Comparison of ENCODE assay signal across 8 mouse cellular contexts in the genomic region with DNA sequence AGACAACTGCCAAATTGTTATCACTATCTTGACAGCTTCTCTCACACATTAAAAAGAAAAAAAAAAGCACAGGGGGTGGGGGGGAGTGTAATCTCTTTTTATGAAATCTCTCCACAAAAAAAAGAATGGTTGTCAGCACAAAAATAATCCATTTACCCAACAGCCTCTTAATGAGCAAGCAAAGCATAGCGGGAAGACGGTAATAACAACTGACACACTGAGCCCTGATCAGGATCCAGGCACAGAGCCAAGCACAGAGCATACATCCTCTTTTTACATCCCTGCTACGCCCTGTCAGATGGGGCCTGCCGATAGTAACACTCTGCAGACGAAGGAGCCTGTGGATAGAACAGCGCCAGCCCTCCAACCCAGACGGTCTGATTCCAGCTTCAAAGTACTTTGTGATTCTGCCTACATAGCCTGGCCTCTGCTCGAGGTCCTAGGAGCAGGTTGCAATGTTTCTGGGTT. TPM values are rescaled to one million over a fixed set of nuclear protein-coding genes. Genes with fewer than 3 reads are reported as not detected.
DNase-seq lines count a peak whose midpoint lies in the region; ATAC-seq and TF ChIP-seq lines count a peak whose summit lies in the region.

No protein-coding gene starts in this region.

- no peak overlapping the region for H3K9ac ChIP-seq in forebrain, embryonic 12.5 days
- H3K9ac ChIP-seq in forebrain, embryonic 11.5 days (ENCODE audit: low read length), result no peak overlapping the region
- H3K9ac ChIP-seq in stomach, embryonic 15.5 days, result no peak overlapping the region
- H3K9ac ChIP-seq in stomach, postnatal 0 days (ENCODE audit: low read length), result no peak overlapping the region

- no peak for TF ChIP-seq CTCF in stomach, postnatal 0 days (IDR thresholded peaks at IDR 0.05; ENCODE audit: low read depth)

- H3K4me1 ChIP-seq in forebrain, embryonic 12.5 days, result peaks cover 14% of the 10 kb centered on the region; the same call in 1 of the 2 replicates
- no peaks in the 10 kb centered on the region; the same call in 1 of the 2 replicates for H3K4me1 ChIP-seq in forebrain, embryonic 11.5 days (replicated peaks; ENCODE audit: control insufficient read depth, insufficient read depth, low read length)
- no peaks in the 10 kb centered on the region for H3K4me1 ChIP-seq in stomach, embryonic 15.5 days
- H3K4me1 ChIP-seq in stomach, postnatal 0 days (replicated peaks; ENCODE audit: control insufficient read depth, insufficient read depth), result no peaks in the 10 kb centered on the region

- no peak overlapping the region for H3K4me2 ChIP-seq in forebrain, embryonic 12.5 days
- no peak overlapping the region for H3K4me2 ChIP-seq in forebrain, embryonic 11.5 days (ENCODE audit: low read depth, low read length, severe bottlenecking)
- H3K4me2 ChIP-seq in stomach, embryonic 15.5 days, result no peak overlapping the region
- H3K4me2 ChIP-seq in stomach, postnatal 0 days (replicated peaks; ENCODE audit: low read depth), result no peak overlapping the region

- H3K27me3 ChIP-seq in forebrain, embryonic 12.5 days, result no peaks in the 10 kb centered on the region
- no peaks in the 10 kb centered on the region for H3K27me3 ChIP-seq in forebrain, embryonic 11.5 days (ENCODE audit: control insufficient read depth, insufficient read depth, low read length)
- H3K27me3 ChIP-seq in stomach, embryonic 15.5 days (replicated peaks), result no peaks in the 10 kb centered on the region
- no peaks in the 10 kb centered on the region for H3K27me3 ChIP-seq in stomach, postnatal 0 days (ENCODE audit: control insufficient read depth, insufficient read depth, low read length)

- TF ChIP-seq EP300 in stomach, postnatal 0 days (optimal IDR thresholded peaks at IDR 0.05), result no peak

- no peaks in the 10 kb centered on the region for H3K36me3 ChIP-seq in forebrain, embryonic 12.5 days (replicated peaks)
- H3K36me3 ChIP-seq in forebrain, embryonic 11.5 days (ENCODE audit: control insufficient read depth, insufficient read depth, low read length), result no peaks in the 10 kb centered on the region
- H3K36me3 ChIP-seq in stomach, embryonic 15.5 days, result no peaks in the 10 kb centered on the region
- no peaks in the 10 kb centered on the region for H3K36me3 ChIP-seq in stomach, postnatal 0 days (ENCODE audit: control insufficient read depth, insufficient read depth, low read length)

- H3K4me3 ChIP-seq in forebrain, embryonic 12.5 days (replicated peaks), result no peak overlapping the region
- no peak overlapping the region for H3K4me3 ChIP-seq in forebrain, embryonic 11.5 days (ENCODE audit: low read depth, low read length)
- no peak overlapping the region for H3K4me3 ChIP-seq in stomach, embryonic 15.5 days (replicated peaks)
- no peak overlapping the region for H3K4me3 ChIP-seq in stomach, postnatal 0 days (ENCODE audit: low read depth, low read length)

- 59% methylated on average over 8 of the region's 8 CpGs for WGBS in forebrain, embryonic 12.5 days
- WGBS in forebrain, embryonic 11.5 days, result 81% methylated on average over 8 of the region's 8 CpGs
- WGBS in stomach, embryonic 15.5 days, result 32% methylated on average over 8 of the region's 8 CpGs
- WGBS in stomach, postnatal 0 days, result 41% methylated on average over 8 of the region's 8 CpGs

- H3K27ac ChIP-seq in forebrain, embryonic 12.5 days, result 0 out of 2 replicates have a peak overlapping the region, but pooled peaks have one; percentile 13
- no peak overlapping the region for H3K27ac ChIP-seq in forebrain, embryonic 11.5 days (ENCODE audit: low read depth, low read length)
- no peak overlapping the region for H3K27ac ChIP-seq in stomach, embryonic 15.5 days
- H3K27ac ChIP-seq in stomach, postnatal 0 days (replicated peaks), result no peak overlapping the region

- ATAC-seq in forebrain, embryonic 12.5 days (ENCODE audit: low FRiP score), result no peak; the same call in 1 of the 2 replicates
- no peak for ATAC-seq in forebrain, embryonic 11.5 days (replicated peaks; ENCODE audit: low FRiP score)
- peak; percentile 39; the same call in 1 of the 2 replicates for ATAC-seq in stomach, embryonic 15.5 days (ENCODE audit: insufficient read depth, low FRiP score, low read depth)
- no peak; the same call in 1 of the 2 replicates for ATAC-seq in stomach, postnatal 0 days (ENCODE audit: low FRiP score, low TSS enrichment)
- no peak for ATAC-seq in CD4-positive, CD25-positive, alpha-beta regulatory T cell, adult 4 months

- no peak for DNase-seq in forebrain, embryonic 11.5 days (ENCODE audit: low spot score)
- DNase-seq in stomach, postnatal 0 days (ENCODE audit: low spot score), result no peak
- DNase-seq in lung, postnatal 4 days, result peak; percentile 22 to 33
- no peak for DNase-seq in kidney, adult 18-20 months
- DNase-seq in ovary, postnatal 10 days (ENCODE audit: low spot score), result no peak

- no peaks in the 10 kb centered on the region for H3K9me3 ChIP-seq in forebrain, embryonic 12.5 days
- no peaks in the 10 kb centered on the region for H3K9me3 ChIP-seq in forebrain, embryonic 11.5 days (ENCODE audit: control insufficient read depth, low read length)
- no peaks in the 10 kb centered on the region for H3K9me3 ChIP-seq in stomach, embryonic 15.5 days
- H3K9me3 ChIP-seq in stomach, postnatal 0 days (ENCODE audit: control insufficient read depth, low read length), result no peaks in the 10 kb centered on the region

RNA-seq across cellular contexts. Expression of a gene that starts 13.4 kb away (rescaled TPM):
- polyA plus RNA-seq in forebrain, embryonic 12.5 days (2016; fragmentation: Nextera tagmentation; extraction: Ambion mirVana), result 0.09 TPM in 1 of 2 replicates, not detected in the other
- 0.13 TPM in 1 of 2 replicates, not detected in the other for polyA plus RNA-seq in forebrain, embryonic 11.5 days (2014; fragmentation: Nextera tagmentation; extraction: Ambion mirVana)
- polyA plus RNA-seq in stomach, embryonic 15.5 days (2015; fragmentation: Nextera tagmentation; extraction: Ambion mirVana), result 0.06 TPM in 1 of 2 replicates, not detected in the other
- not detected in 2 replicates for polyA plus RNA-seq in stomach, postnatal 0 days (2015; fragmentation: Nextera tagmentation; extraction: Ambion mirVana)
- polyA plus RNA-seq in CD4-positive, CD25-positive, alpha-beta regulatory T cell, adult 4 months (2017; shearing (Covaris generic)), result not detected

Comparison
In these comparisons a context has a peak if more than half of its experiments do, and no peak if none do; other contexts are left out.
1. DNase-seq: peak in lung, postnatal 4 days (2 of 2); none in forebrain, embryonic 11.5 days (single experiment), stomach, postnatal 0 days (single experiment), kidney, adult 18-20 months (single experiment) and ovary, postnatal 10 days (single experiment).